Mouse (Mus musculus) neural tube, embryonic 15.5 days (tissue): Measurements from ENCODE around the gene Casp7. TPM values are rescaled to one million over a fixed set of nuclear protein-coding genes. Genes with fewer than 3 reads are reported as not detected.

ENCODE experiments used
- ATAC-seq: fragments of 200-750 bp; cut with Nextera tagmentation; 2 replicates; pipeline ENCODE4 v1.8.0; 2017; ENCODE audit warnings: mild to moderate bottlenecking, moderate TSS enrichment, moderate library complexity; ENCODE audit not compliant: low FRiP score
- H3K27ac ChIP-seq: fragments of 300-500 bp; sonication (generic); replicated peaks from 2 replicates; pipeline ENCODE4 v1.5.1; 2015; ENCODE audit warnings: mild to moderate bottlenecking, inconsistent platforms
- H3K27me3 ChIP-seq: fragments of 300-500 bp; sonication (generic); replicated peaks from 2 replicates; pipeline ENCODE4 v1.6.1; 2015; ENCODE audit warnings: inconsistent platforms
- H3K36me3 ChIP-seq: fragments of 300-500 bp; sonication (generic); 2 replicates; pipeline ENCODE4 v1.6.1; 2015; ENCODE audit warnings: inconsistent platforms
- H3K4me1 ChIP-seq: fragments of 300-500 bp; sonication (generic); 2 replicates; pipeline ENCODE4 v1.6.1; 2015; ENCODE audit warnings: inconsistent platforms
- H3K4me2 ChIP-seq: fragments of 300-500 bp; sonication (generic); 2 replicates; pipeline ENCODE4 v1.6.1; 2015; ENCODE audit warnings: inconsistent platforms, mild to moderate bottlenecking, moderate library complexity
- H3K4me3 ChIP-seq: fragments of 300-500 bp; sonication (generic); replicated peaks from 2 replicates; pipeline ENCODE4 v1.5.1; 2015; ENCODE audit warnings: mild to moderate bottlenecking, inconsistent platforms
- H3K9ac ChIP-seq: fragments of 300-500 bp; sonication (generic); replicated peaks from 2 replicates; pipeline ENCODE4 v1.6.1; 2015; ENCODE audit warnings: mild to moderate bottlenecking, inconsistent platforms
- H3K9me3 ChIP-seq: fragments of 300-500 bp; sonication (generic); replicated peaks from 2 replicates; pipeline ENCODE4 v1.6.1; 2016; ENCODE audit warnings: inconsistent platforms
- WGBS: fragments of 180-500 bp; shearing (Covaris S2); methylation state at CpG from one replicate; pipeline ENCODE4 v1.1.7; 2015; ENCODE audit warnings: mixed read lengths; 5-methylcytosine and 5-hydroxymethylcytosine counted together
- polyA plus RNA-seq: library from polyadenylated mRNA; unstranded; fragments of >200 nt; fragmentation: Nextera tagmentation; extraction: Ambion mirVana; gene quantifications from 2 replicates; pipeline ENCODE4 v1.2.1, GENCODE M21; 2015

Gene Casp7
- polyA plus RNA-seq, 1 experiment from 2014 or later = 20.8 TPM

GRCm38 (mm10) chr19:56455369-56455768 is 58.4 kb downstream of the Casp7 start:
- Histone ChIP-seq H3K36me3 (no peaks in the 10 kb centered on the region), H3K9ac (no peak overlapping the region), H3K4me2 (no peak overlapping the region), H3K27ac (no peak overlapping the region), H3K27me3 (no peaks in the 10 kb centered on the region), H3K9me3 (no peaks in the 10 kb centered on the region), H3K4me1 (no peaks in the 10 kb centered on the region), H3K4me3 (no peak overlapping the region)
- WGBS = 40% methylated on average over 2 of the region's 2 CpGs
- no peak for ATAC-seq

GRCm38 (mm10) chr19:56457569-56457968 is 60.6 kb downstream of the Casp7 start:
- H3K9me3 ChIP-seq = no peaks in the 10 kb centered on the region
- H3K27me3 ChIP-seq = no peaks in the 10 kb centered on the region
- H3K36me3 ChIP-seq = no peaks in the 10 kb centered on the region
- no peak for ATAC-seq
- H3K9ac ChIP-seq = no peak overlapping the region
- 78% methylated on average over 4 of the region's 4 CpGs for WGBS
- H3K4me2 ChIP-seq = no peak overlapping the region
- H3K4me3 ChIP-seq = no peak overlapping the region
- no peak overlapping the region for H3K27ac ChIP-seq
- H3K4me1 ChIP-seq = peaks cover 4% of the 10 kb centered on the region; the same call in 1 of the 2 replicates

GRCm38 (mm10) chr19:56459154-56460050 is 62.5 kb downstream of the Casp7 start:
- Histone ChIP-seq H3K36me3 (no peaks in the 10 kb centered on the region), H3K4me2 (no peak overlapping the region), H3K4me3 (no peak overlapping the region), H3K9ac (no peak overlapping the region), H3K27me3 (no peaks in the 10 kb centered on the region), H3K9me3 (no peaks in the 10 kb centered on the region), H3K27ac (no peak overlapping the region), H3K4me1 (peaks cover 6% of the 10 kb centered on the region; the same call in 1 of the 2 replicates)
- no peak for ATAC-seq
- 88% methylated on average over 10 of the region's 10 CpGs for WGBS

GRCm38 (mm10) chr19:56460241-56460640 is 63.3 kb downstream of the Casp7 start:
- H3K4me1 ChIP-seq = peaks cover 6% of the 10 kb centered on the region; the same call in 1 of the 2 replicates
- no peak for ATAC-seq
- no peaks in the 10 kb centered on the region for H3K27me3 ChIP-seq
- H3K9me3 ChIP-seq = no peaks in the 10 kb centered on the region
- no peaks in the 10 kb centered on the region for H3K36me3 ChIP-seq
- WGBS = 75% methylated on average over 2 of the region's 2 CpGs
- H3K27ac ChIP-seq = no peak overlapping the region
- no peak overlapping the region for H3K9ac ChIP-seq
- H3K4me2 ChIP-seq = no peak overlapping the region
- no peak overlapping the region for H3K4me3 ChIP-seq

- Histone ChIP-seq H3K4me2 (no peak within 1 kb of the TSS), H3K4me1 (peaks cover 6% of the 10 kb centered on the region; the same call in 1 of the 2 replicates), H3K9me3 (no peaks in the 10 kb centered on the region), H3K27ac (no peak within 1 kb of the TSS), H3K27me3 (no peaks in the 10 kb centered on the region), H3K9ac (no peak within 1 kb of the TSS), H3K36me3 (no peaks in the 10 kb centered on the region), H3K4me3 (no peak within 1 kb of the TSS)
- WGBS = 71% methylated on average over 10 of the region's 10 CpGs
- ATAC-seq = no peak
Measured at GRCm38 (mm10) chr19:56461522-56462101, 64.7 kb downstream of the Casp7 start, which contains the start of gene Plekhs1. Gene Plekhs1, plus strand, starts transcription at chr19:56461640.

GRCm38 (mm10) chr19:56462786-56463185 is 65.9 kb downstream of the Casp7 start:
- WGBS = 82% methylated on average over 4 of the region's 4 CpGs
- no peaks in the 10 kb centered on the region for H3K36me3 ChIP-seq
- no peak for ATAC-seq

GRCm38 (mm10) chr19:56466486-56466885 is 69.6 kb downstream of the Casp7 start:
- WGBS = 84% methylated on average over 8 of the region's 8 CpGs
- Histone ChIP-seq H3K4me1 (peaks cover 9% of the 10 kb centered on the region; the same call in 1 of the 2 replicates), H3K9ac (no peak overlapping the region), H3K36me3 (no peaks in the 10 kb centered on the region), H3K27me3 (no peaks in the 10 kb centered on the region), H3K27ac (no peak overlapping the region), H3K4me3 (no peak overlapping the region), H3K4me2 (no peak overlapping the region), H3K9me3 (no peaks in the 10 kb centered on the region)
- no peak for ATAC-seq

More at GRCm38 (mm10) chr19:56462786-56463185, 65.9 kb downstream of the Casp7 start:
- Histone ChIP-seq H3K27me3 (no peaks in the 10 kb centered on the region), H3K27ac (no peak overlapping the region), H3K4me1 (peaks cover 6% of the 10 kb centered on the region; the same call in 1 of the 2 replicates), H3K4me3 (no peak overlapping the region), H3K9me3 (no peaks in the 10 kb centered on the region), H3K4me2 (no peak overlapping the region), H3K9ac (no peak overlapping the region)

GRCm38 (mm10) chr19:56470286-56471020 is 73.5 kb downstream of the Casp7 start:
- Histone ChIP-seq H3K36me3 (no peaks in the 10 kb centered on the region), H3K27ac (no peak overlapping the region), H3K4me1 (peaks cover 18% of the 10 kb centered on the region), H3K4me2 (no peak overlapping the region), H3K27me3 (no peaks in the 10 kb centered on the region), H3K9me3 (no peaks in the 10 kb centered on the region), H3K9ac (no peak overlapping the region), H3K4me3 (no peak overlapping the region)
- ATAC-seq = no peak
- WGBS = 68% methylated on average over 14 of the region's 14 CpGs

- 75% methylated on average over 10 of the region's 10 CpGs for WGBS
- Histone ChIP-seq H3K4me3 (no peak overlapping the region), H3K36me3 (no peaks in the 10 kb centered on the region), H3K4me1 (peaks cover 18% of the 10 kb centered on the region), H3K27me3 (no peaks in the 10 kb centered on the region), H3K9ac (no peak overlapping the region), H3K4me2 (no peak overlapping the region), H3K9me3 (no peaks in the 10 kb centered on the region), H3K27ac (no peak overlapping the region)
- no peak for ATAC-seq
Measured at GRCm38 (mm10) chr19:56471934-56472333, 75.0 kb downstream of the Casp7 start.

GRCm38 (mm10) chr19:56474869-56475550 is 78.1 kb downstream of the Casp7 start:
- Histone ChIP-seq H3K9me3 (no peaks in the 10 kb centered on the region), H3K4me1 (peaks cover 18% of the 10 kb centered on the region), H3K4me3 (no peak overlapping the region), H3K4me2 (peak overlapping the region; percentile 31), H3K27me3 (no peaks in the 10 kb centered on the region), H3K9ac (no peak overlapping the region), H3K36me3 (no peaks in the 10 kb centered on the region), H3K27ac (no peak overlapping the region)
- 56% methylated on average over 19 of the region's 19 CpGs for WGBS
- no peak for ATAC-seq

- ATAC-seq = no peak
- no peak overlapping the region for H3K4me3 ChIP-seq
Measured at GRCm38 (mm10) chr19:56476546-56476945, 79.6 kb downstream of the Casp7 start.

More at GRCm38 (mm10) chr19:56476546-56476945, 79.6 kb downstream of the Casp7 start:
- WGBS = 25% methylated on average over 2 of the region's 2 CpGs
- no peak overlapping the region for H3K9ac ChIP-seq
- peaks cover 15% of the 10 kb centered on the region for H3K4me1 ChIP-seq
- no peaks in the 10 kb centered on the region for H3K36me3 ChIP-seq
- H3K9me3 ChIP-seq = no peaks in the 10 kb centered on the region
- no peak overlapping the region for H3K4me2 ChIP-seq
- no peak overlapping the region for H3K27ac ChIP-seq
- no peaks in the 10 kb centered on the region for H3K27me3 ChIP-seq
